Mouse (Mus musculus): ENCODE results near the gene 3830406C13Rik.
A peak's percentile ranks its signal among the peaks of the same experiment; 100 is the strongest.
"Not testable (repeated sequence)": the region's sequence is repeated elsewhere in the genome, so short reads cannot be mapped to it uniquely, and the experiment has no call there.

The 3830406C13Rik gene

GRCm38 (mm10) chr14:12284141-12284912 is at the start of gene 3830406C13Rik:
Gene 3830406C13Rik, plus strand, starts transcription at chr14:12284173.
- DNase-seq (ENCODE audit: inconsistent ontology term): peak; percentile 81

- DNase-seq (ENCODE audit: inconsistent ontology term): no peak
Observed at GRCm38 (mm10) chr14:12243726-12244125, 40.2 kb upstream of the 3830406C13Rik start.

GRCm38 (mm10) chr14:12276031-12276430 is 7.9 kb upstream of the 3830406C13Rik start:
- no peak for DNase-seq (ENCODE audit: inconsistent ontology term)

- DNase-seq (ENCODE audit: inconsistent ontology term): no peak
Observed at GRCm38 (mm10) chr14:12283641-12284040, 332 bp upstream of the 3830406C13Rik start, which contains the start of gene Gm49355. Gene Gm49355, plus strand, starts transcription at chr14:12283976.

GRCm38 (mm10) chr14:12289747-12290146 is 5.8 kb downstream of the 3830406C13Rik start:
- DNase-seq (ENCODE audit: inconsistent ontology term): not testable (repeated sequence)

- no peak for DNase-seq (ENCODE audit: inconsistent ontology term)
Observed at GRCm38 (mm10) chr14:12296391-12296790, 12.4 kb downstream of the 3830406C13Rik start.

GRCm38 (mm10) chr14:12299171-12299570 is 15.2 kb downstream of the 3830406C13Rik start:
- no peak for DNase-seq (ENCODE audit: inconsistent ontology term)

- peak; percentile 64 for DNase-seq (ENCODE audit: inconsistent ontology term)
Observed at GRCm38 (mm10) chr14:12299654-12300053, 15.7 kb downstream of the 3830406C13Rik start.

GRCm38 (mm10) chr14:12300275-12300674 is 16.3 kb downstream of the 3830406C13Rik start:
- no peak for DNase-seq (ENCODE audit: inconsistent ontology term)

GRCm38 (mm10) chr14:12300677-12301076 is 16.7 kb downstream of the 3830406C13Rik start:
- no peak for DNase-seq (ENCODE audit: inconsistent ontology term)

- DNase-seq (ENCODE audit: inconsistent ontology term): no peak
Observed at GRCm38 (mm10) chr14:12303106-12303505, 19.1 kb downstream of the 3830406C13Rik start.

GRCm38 (mm10) chr14:12333622-12334021 is 49.6 kb downstream of the 3830406C13Rik start:
- DNase-seq (ENCODE audit: inconsistent ontology term): no peak

GRCm38 (mm10) chr14:12334925-12335324 is 51.0 kb downstream of the 3830406C13Rik start:
- DNase-seq (ENCODE audit: inconsistent ontology term): no peak

GRCm38 (mm10) chr14:12337421-12337997 is 53.5 kb downstream of the 3830406C13Rik start:
- DNase-seq (ENCODE audit: inconsistent ontology term): no peak

- peak; percentile 93 for DNase-seq (ENCODE audit: inconsistent ontology term)
Observed at GRCm38 (mm10) chr14:12337998-12338809, 54.2 kb downstream of the 3830406C13Rik start.

- no peak for DNase-seq (ENCODE audit: inconsistent ontology term)
Observed at GRCm38 (mm10) chr14:12338811-12339565, 55.0 kb downstream of the 3830406C13Rik start.

- DNase-seq (ENCODE audit: inconsistent ontology term): no peak
Observed at GRCm38 (mm10) chr14:12340238-12341074, 56.5 kb downstream of the 3830406C13Rik start.

- peak; percentile 58 for DNase-seq (ENCODE audit: inconsistent ontology term)
Observed at GRCm38 (mm10) chr14:12341075-12341788, 57.3 kb downstream of the 3830406C13Rik start.

- no peak for DNase-seq (ENCODE audit: inconsistent ontology term)
Observed at GRCm38 (mm10) chr14:12341789-12342457, 58.0 kb downstream of the 3830406C13Rik start.

Measured in Muller cell, postnatal 12 days (primary cell).